Comparison of ENCODE assay signal across 8 mouse cellular contexts in genomic region chr5:88981243-88982014, GRCm38 (mm10).
DNase-seq lines count a peak whose midpoint lies in the region; ATAC-seq and TF ChIP-seq lines count a peak whose summit lies in the region.

No protein-coding gene starts in this region.

- no peak overlapping the region for H3K4me3 ChIP-seq in intestine, postnatal 0 days (ENCODE audit: low read depth, low read length)
- H3K4me3 ChIP-seq in midbrain, embryonic 15.5 days, result no peak overlapping the region

- no peaks in the 10 kb centered on the region for H3K4me1 ChIP-seq in intestine, postnatal 0 days (replicated peaks; ENCODE audit: control insufficient read depth, insufficient read depth, low read length)
- no peaks in the 10 kb centered on the region for H3K4me1 ChIP-seq in midbrain, embryonic 15.5 days

- no peaks in the 10 kb centered on the region for H3K36me3 ChIP-seq in intestine, postnatal 0 days (ENCODE audit: control insufficient read depth, insufficient read depth)
- no peaks in the 10 kb centered on the region for H3K36me3 ChIP-seq in midbrain, embryonic 15.5 days (replicated peaks)

- peak; percentile 78 for ATAC-seq in intestine, postnatal 0 days
- no peak for ATAC-seq in midbrain, embryonic 15.5 days (replicated peaks)

- H3K27me3 ChIP-seq in intestine, postnatal 0 days (replicated peaks; ENCODE audit: control insufficient read depth, insufficient read depth, low read length), result no peaks in the 10 kb centered on the region
- no peaks in the 10 kb centered on the region for H3K27me3 ChIP-seq in midbrain, embryonic 15.5 days (replicated peaks)

- WGBS in intestine, postnatal 0 days, result 13% methylated on average over 8 of the region's 8 CpGs
- WGBS in midbrain, embryonic 15.5 days, result 70% methylated on average over 8 of the region's 8 CpGs

- peak overlapping the region; percentile 13; the same call in 1 of the 2 replicates for H3K4me2 ChIP-seq in intestine, postnatal 0 days (replicated peaks; ENCODE audit: low read depth)
- no peak overlapping the region for H3K4me2 ChIP-seq in midbrain, embryonic 15.5 days

- H3K9me3 ChIP-seq in intestine, postnatal 0 days (ENCODE audit: control insufficient read depth), result no peaks in the 10 kb centered on the region
- H3K9me3 ChIP-seq in midbrain, embryonic 15.5 days, result no peaks in the 10 kb centered on the region

- no peak for TF ChIP-seq CTCF in intestine, postnatal 0 days (IDR thresholded peaks at IDR 0.05; ENCODE audit: low read depth)

- peak; percentile 31 to 35 for DNase-seq in heart, adult 9 months (ENCODE audit: low spot score in 2 of 2)
- no peak for DNase-seq in heart, adult 11 months
- peak; percentile 30 for DNase-seq in right cerebral cortex, adult 18-20 months
- DNase-seq in right cerebral cortex, postnatal 25 days, result no peak
- no peak for DNase-seq in urinary bladder, adult 2 months (ENCODE audit: low spot score)
- DNase-seq in frontal cortex, postnatal 25 days (ENCODE audit: low spot score in 2 of 2), result no peak

- H3K27ac ChIP-seq in intestine, postnatal 0 days (ENCODE audit: low read depth, low read length), result peak overlapping the region; percentile 54; the same call in 1 of the 2 replicates
- H3K27ac ChIP-seq in midbrain, embryonic 15.5 days, result no peak overlapping the region

- no peak overlapping the region for H3K9ac ChIP-seq in intestine, postnatal 0 days (ENCODE audit: low read depth, low read length)
- no peak overlapping the region for H3K9ac ChIP-seq in midbrain, embryonic 15.5 days

Comparison
In these comparisons a context has a peak if more than half of its experiments do, and no peak if none do; other contexts are left out.
1. DNase-seq: peak in heart, adult 9 months (2 of 2) and right cerebral cortex, adult 18-20 months (single experiment); none in heart, adult 11 months (single experiment), right cerebral cortex, postnatal 25 days (single experiment), urinary bladder, adult 2 months (single experiment) and frontal cortex, postnatal 25 days (0 of 2).